Mouse (Mus musculus) G1E (cell line): ENCODE results near the gene Dcst1. TPM values are rescaled to one million over a fixed set of nuclear protein-coding genes. Genes with fewer than 3 reads are reported as not detected.

Experiments
- ATAC-seq: 2 replicates; pipeline ENCODE4 v1.8.0; 2016; ENCODE audit warnings: mild to moderate bottlenecking; ENCODE audit not compliant: insufficient number of reproducible peaks, poor library complexity, low FRiP score, severe bottlenecking; ENCODE audit errors: extremely low read depth
- DNase-seq: peaks from one replicate; pipeline ENCODE4 v3.0.0; 2012; ENCODE audit warnings: low spot score
- H3K27me3 ChIP-seq: 2 replicates; pipeline ENCODE4 v1.6.1; 2012; ENCODE audit warnings: mild to moderate bottlenecking, low read length, inconsistent platforms; ENCODE audit not compliant: insufficient read depth
- H3K36me3 ChIP-seq: replicated peaks from 2 replicates; pipeline ENCODE3; 2012; ENCODE audit warnings: mild to moderate bottlenecking, inconsistent platforms
- H3K4me1 ChIP-seq: 2 replicates; pipeline ENCODE4 v1.6.1; 2012; ENCODE audit warnings: low read depth, low read length, inconsistent platforms, mixed read lengths; ENCODE audit not compliant: insufficient read depth
- H3K4me3 ChIP-seq: 2 replicates; pipeline ENCODE4 v1.5.1; 2012; ENCODE audit warnings: low read depth, mild to moderate bottlenecking, inconsistent platforms, low read length, moderate library complexity, mixed read lengths
- H3K9me3 ChIP-seq: replicated peaks from 2 replicates; pipeline ENCODE4 v1.6.1; 2012; ENCODE audit warnings: inconsistent platforms
- CTCF ChIP-seq: IDR thresholded peaks from 2 replicates; pipeline ENCODE4 v1.5.1; 2012; ENCODE audit warnings: low read depth, low read length, inconsistent platforms, mixed read lengths
- GATA1 ChIP-seq: IDR thresholded peaks from 2 replicates; pipeline ENCODE4 v1.6.1; 2012; ENCODE audit warnings: borderline replicate concordance, low read length, inconsistent platforms, mixed read lengths
- GATA2 ChIP-seq: IDR thresholded peaks from 2 replicates; pipeline ENCODE4 v1.6.1; 2012; ENCODE audit warnings: low read depth, low read length, inconsistent platforms, borderline replicate concordance
- POLR2AphosphoS5 ChIP-seq: IDR thresholded peaks from 2 replicates; pipeline ENCODE4 v1.6.1; 2012; ENCODE audit warnings: low read depth, low read length, inconsistent platforms; ENCODE audit not compliant: insufficient replicate concordance
- TAL1 ChIP-seq: conservative IDR thresholded peaks from 2 replicates; pipeline ENCODE4 v1.6.1; 2012; ENCODE audit warnings: low read depth, low read length, inconsistent platforms, mixed read lengths
- polyA plus RNA-seq: library from polyadenylated mRNA; stranded (reverse); fragments of >175 nt; gene quantifications from 2 replicates; pipeline ENCODE4 v1.2.3, GENCODE M21; 2012
- total RNA-seq, 2 experiments: library from RNA; stranded (forward) in 1 of 2; stranded (reverse) in 1 of 2; fragments of 200-1000 nt in 1 of 2; fragments of >200 nt in 1 of 2; fragmentation: Nextera tagmentation in 1 of 2; gene quantifications; 2 replicates each; pipeline ENCODE4 v1.2.3; 2014 to 2017

Dcst1 gene
- total and polyA plus RNA-seq, 3 experiments, result 0.22 TPM; not detected in 2

DNA sequence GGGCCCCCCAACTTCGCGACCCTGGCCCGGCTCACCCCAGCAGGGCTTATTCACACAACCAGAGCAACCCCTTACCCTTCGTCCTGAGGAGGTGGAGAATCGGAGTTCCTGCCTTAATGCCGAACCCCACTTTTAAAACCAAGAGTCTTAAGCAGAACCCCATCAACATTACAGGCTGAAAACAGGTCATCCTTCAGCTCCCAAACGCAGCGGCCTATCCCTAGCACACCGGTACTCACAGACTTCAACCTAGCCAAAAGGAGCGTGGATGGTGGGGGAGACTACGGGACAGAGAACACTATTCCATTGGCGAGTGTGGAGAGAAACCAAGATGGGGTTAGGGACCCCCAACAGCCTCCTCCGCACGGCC, 42.9 kb downstream of the Dcst1 start:
- H3K27me3 ChIP-seq, result peaks cover 62% of the 10 kb centered on the region
- TF ChIP-seq TAL1 (no peak), GATA2 (no peak), POLR2AphosphoS5 (no peak), CTCF (no peak), GATA1 (no peak)
- H3K4me3 ChIP-seq, result no peak overlapping the region
- peaks cover 7% of the 10 kb centered on the region for H3K4me1 ChIP-seq
- no peak for ATAC-seq
- peaks cover 2% of the 10 kb centered on the region; the same call in 1 of the 2 replicates for H3K9me3 ChIP-seq
- DNase-seq, result no peak
- H3K36me3 ChIP-seq, result no peaks in the 10 kb centered on the region

DNA sequence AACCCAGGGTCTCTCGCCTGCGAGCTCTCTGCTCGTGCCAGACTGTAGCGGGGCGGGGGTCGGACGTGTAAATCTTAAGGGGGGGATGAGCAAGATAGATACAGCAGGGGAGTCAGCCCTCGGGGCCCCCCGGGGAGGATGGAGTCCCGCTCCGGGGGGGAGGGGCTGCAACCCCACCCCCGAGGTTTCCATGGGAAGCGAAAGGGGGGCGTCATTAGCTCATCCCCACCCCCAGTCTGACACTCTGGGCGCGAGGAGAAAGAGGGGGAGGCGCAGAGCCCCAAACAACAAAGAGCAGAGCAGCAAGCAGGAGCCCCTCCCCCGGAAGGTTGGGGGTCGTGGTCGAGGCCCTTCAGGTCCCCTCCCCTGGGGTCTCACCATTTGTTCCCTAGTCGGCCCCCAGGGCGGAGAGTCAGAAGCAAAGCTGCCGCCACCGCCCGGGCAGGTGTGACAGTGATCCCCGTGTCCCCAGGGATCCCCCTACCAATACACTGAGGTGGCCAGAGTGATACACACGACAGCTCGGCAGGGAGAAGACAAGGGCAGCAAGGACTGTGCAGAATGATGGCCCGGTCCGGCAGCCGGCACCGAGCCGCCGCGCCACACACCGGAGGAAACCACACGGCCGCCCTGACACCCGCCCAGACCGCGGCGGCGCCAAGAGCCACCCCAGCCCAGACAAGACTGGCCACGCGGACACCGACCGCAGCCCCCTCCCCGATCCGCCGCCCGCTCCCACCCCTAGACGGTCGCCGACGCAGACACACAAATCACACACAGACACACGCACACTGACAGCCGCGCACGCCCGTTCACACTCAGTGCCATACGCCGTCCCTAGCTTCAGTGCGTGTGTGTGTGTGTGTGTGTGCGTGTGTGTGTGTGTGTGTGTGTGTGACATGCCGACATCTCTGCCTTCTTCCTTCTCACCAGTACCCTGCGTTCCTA, 43.6 kb downstream of the Dcst1 start:
- Histone ChIP-seq H3K36me3 (no peaks in the 10 kb centered on the region), H3K4me3 (no peak overlapping the region), H3K4me1 (peaks cover 7% of the 10 kb centered on the region), H3K9me3 (peaks cover 2% of the 10 kb centered on the region; the same call in 1 of the 2 replicates), H3K27me3 (peaks cover 63% of the 10 kb centered on the region)
- DNase-seq (no peak), ATAC-seq (no peak)
- no peak for TF ChIP-seq TAL1
- no peak for TF ChIP-seq CTCF
- TF ChIP-seq POLR2AphosphoS5, result no peak
- TF ChIP-seq GATA2, result no peak
- TF ChIP-seq GATA1, result no peak

DNA sequence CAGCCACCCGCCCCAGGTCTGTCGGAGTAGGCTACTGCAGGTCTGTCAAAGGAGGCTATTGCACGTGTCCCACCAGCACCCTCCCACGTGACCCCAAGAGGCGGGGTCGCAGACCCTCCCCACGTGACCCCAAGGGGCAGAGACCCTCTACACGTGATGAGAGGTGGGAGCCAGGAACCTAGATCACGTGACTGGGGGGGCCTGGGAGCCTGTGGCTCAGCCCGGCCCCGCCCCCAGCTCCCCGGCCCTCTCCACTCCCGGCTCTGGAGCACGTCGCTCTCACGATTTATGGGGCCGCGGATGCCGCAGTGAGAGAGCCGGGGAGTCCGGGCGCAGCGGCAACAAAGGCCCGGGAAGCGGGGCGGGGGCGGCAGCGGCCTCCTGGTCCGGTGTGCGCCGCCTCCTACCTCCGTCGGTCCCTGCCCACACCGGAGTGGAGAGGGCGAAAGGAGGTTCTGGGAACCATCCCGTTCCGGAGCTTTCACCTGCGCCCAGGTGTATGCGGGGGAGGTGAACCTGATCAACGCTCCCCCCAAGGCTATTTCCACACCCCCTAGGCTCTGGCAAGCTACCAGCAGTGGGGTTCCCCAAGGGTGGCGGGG, 44.4 kb downstream of the Dcst1 start:
- Histone ChIP-seq H3K9me3 (peaks cover 2% of the 10 kb centered on the region; the same call in 1 of the 2 replicates), H3K4me1 (peaks cover 10% of the 10 kb centered on the region), H3K4me3 (no peak overlapping the region), H3K36me3 (no peaks in the 10 kb centered on the region), H3K27me3 (peaks cover 70% of the 10 kb centered on the region)
- no peak for TF ChIP-seq POLR2AphosphoS5
- no peak for TF ChIP-seq CTCF
- TF ChIP-seq GATA1, result no peak
- TF ChIP-seq GATA2, result no peak
- TF ChIP-seq TAL1, result no peak
- no peak for DNase-seq
- no peak for ATAC-seq

DNA sequence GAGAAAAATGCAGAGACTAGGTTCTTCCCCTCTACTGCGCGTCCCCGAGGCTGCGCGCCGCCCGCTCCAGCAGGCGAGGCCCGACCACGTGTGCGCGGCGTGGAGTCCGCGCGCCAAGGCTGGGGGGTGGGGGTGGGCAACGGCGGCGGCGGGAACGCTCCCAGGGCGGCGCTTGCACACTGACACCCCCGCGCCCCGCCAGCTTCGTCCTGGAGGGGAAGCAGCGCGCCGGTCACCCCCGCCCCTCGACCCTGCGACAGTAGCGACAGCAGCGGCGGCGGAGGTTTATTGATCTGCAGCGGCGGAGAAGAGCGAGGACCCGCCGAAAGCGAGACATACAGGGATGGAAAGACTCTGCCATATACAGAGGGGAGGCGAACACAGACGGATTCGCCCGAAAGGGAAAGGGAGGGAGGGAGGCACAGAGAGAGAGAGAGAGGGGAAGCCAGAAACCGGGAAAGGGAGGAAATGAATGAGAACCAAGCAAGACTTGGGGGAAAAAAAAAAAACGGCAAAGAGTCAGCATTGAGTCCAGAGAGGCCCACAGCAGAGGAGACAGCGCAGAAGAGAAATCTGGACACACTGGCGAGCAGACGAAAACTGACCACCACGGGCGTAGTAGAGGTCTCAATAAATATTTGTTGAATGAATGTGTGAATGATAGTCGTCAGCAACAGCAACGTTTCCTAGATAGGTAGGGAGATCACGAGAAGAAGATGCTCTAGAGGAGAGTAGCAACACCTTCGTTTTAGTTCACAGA, 45.3 kb downstream of the Dcst1 start:
- H3K36me3 ChIP-seq, result no peaks in the 10 kb centered on the region
- no peak overlapping the region for H3K4me3 ChIP-seq
- TF ChIP-seq POLR2AphosphoS5 (no peak), GATA1 (no peak), CTCF (no peak), GATA2 (no peak), TAL1 (no peak)
- H3K27me3 ChIP-seq, result peaks cover 73% of the 10 kb centered on the region
- no peak for DNase-seq
- peaks cover 2% of the 10 kb centered on the region; the same call in 1 of the 2 replicates for H3K9me3 ChIP-seq
- no peak for ATAC-seq
- peaks cover 13% of the 10 kb centered on the region for H3K4me1 ChIP-seq

DNA sequence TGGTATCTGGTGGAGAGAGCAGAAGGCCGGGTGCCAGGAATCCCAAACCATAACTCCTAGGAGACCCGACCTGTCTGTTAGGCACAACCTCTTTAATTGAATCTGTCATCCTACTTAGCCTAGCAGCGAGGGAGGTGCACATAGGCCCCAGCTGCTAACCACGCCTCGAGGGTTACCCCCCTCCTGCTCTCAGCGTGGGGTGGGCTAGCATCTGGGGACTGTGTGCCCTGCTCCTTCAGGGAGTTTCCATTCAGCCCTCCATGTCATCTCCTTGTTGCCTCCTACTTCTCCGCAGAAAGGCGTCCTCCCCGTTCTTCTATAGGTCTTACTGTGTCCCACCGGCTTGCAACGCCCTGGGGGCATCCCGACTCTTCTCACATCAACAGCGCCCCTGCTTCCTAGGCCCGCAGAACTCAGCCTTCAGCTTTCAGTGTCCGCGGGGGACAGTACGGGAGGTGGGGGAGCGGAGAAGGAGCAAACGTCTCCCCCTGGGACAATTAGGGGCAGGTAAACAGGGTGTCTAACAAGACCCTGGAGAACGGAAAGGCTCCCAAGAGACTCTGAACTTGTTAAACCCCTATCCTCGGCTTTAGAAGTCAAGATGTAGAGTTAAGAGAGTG, 46.0 kb downstream of the Dcst1 start:
- TF ChIP-seq GATA2 (no peak), GATA1 (no peak), CTCF (no peak), POLR2AphosphoS5 (no peak), TAL1 (no peak)
- DNase-seq (no peak), ATAC-seq (no peak)
- peaks cover 76% of the 10 kb centered on the region for H3K27me3 ChIP-seq
- peaks cover 13% of the 10 kb centered on the region for H3K4me1 ChIP-seq
- H3K36me3 ChIP-seq, result no peaks in the 10 kb centered on the region
- H3K4me3 ChIP-seq, result no peak overlapping the region
- H3K9me3 ChIP-seq, result peaks cover 2% of the 10 kb centered on the region; the same call in 1 of the 2 replicates
